Mouse (Mus musculus) left cerebral cortex, postnatal 14 days (tissue): ENCODE data around the gene Ociad2. TPM values are rescaled to one million over a fixed set of nuclear protein-coding genes. Genes with fewer than 3 reads are reported as not detected.

ENCODE experiments used
- DNase-seq, 2 experiments: peaks; one replicate each; pipeline ENCODE4 v3.0.0; 2021 to 2022; ENCODE audit warnings: low spot score in 2 of 2, mixed read lengths in 1 of 2
- intact Hi-C: fragments of 180-260 bp; cut with DNase I; formaldehyde crosslinking; loops from one replicate; pipeline ENCODE4 v1.15.1; 2025
- total RNA-seq, 2 experiments: library from RNA; stranded (reverse); gene quantifications; 2 replicates each; pipeline ENCODE4 v1.2.3; 2021

The Ociad2 gene
- total RNA-seq, 2 experiments from 2014 or later, result 88.3 to 110 TPM

DNA sequence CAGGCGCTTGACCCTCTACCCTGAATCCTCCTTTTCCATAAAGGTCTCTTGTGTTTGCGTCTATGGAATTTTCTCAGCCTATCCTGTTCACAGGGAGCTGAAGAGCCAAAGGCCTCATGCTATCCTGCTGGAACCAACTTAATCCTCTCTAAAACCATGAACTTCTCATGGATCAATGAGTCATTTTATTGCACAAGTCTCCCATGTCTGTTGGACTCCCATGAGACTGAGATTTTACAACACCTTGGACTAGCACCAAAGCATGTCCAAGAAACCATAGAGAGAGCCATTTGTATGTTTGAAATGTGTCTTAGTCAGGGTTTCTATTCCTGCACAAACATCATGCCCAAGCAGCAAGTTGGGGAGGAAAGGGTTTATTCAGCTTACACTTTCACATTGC is 26.2 kb downstream of the Ociad2 start:
- intact Hi-C loops, result no loop called here
- no peak for DNase-seq

DNA sequence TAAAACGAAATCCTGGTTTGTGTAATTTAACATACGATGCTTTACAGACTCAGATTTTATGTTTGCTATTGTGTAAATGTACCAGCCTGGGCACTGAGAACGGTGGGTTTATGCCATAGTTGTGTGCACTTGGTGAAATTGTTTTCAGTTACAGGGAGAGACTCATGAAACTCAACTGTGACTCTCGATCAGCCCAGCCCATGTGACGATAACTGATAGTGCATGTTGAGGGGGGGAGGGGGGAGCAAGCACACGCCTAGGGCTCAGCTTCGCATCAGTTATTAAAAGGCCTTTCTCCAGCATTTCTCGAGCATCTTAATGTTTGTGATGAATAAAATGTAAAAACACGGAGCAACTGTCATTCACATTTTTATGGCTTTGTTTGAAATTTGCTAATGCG is 27.2 kb downstream of the Ociad2 start:
- DNase-seq, result no peak
- intact Hi-C loops, result no loop called here

DNA sequence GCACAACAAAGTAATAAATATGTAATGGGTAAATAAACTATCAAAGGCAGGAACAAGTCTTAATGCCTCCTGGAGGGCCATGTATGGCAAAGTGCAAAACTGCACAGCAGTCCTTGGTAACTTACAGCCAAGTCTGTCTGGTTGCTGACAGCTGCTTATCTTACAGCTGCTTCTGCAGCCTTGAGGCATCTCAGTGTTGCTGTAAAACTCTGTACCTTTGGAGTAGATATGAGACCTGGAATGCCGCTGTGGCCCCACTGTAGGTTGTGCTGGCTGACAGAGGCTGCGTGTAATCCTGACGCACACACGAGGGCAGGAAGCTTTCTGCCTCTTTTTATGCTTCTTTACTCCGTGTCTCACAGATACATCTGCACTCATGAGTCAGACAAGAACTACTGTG is 29.4 kb downstream of the Ociad2 start:
- intact Hi-C loops, result no loop called here

DNA sequence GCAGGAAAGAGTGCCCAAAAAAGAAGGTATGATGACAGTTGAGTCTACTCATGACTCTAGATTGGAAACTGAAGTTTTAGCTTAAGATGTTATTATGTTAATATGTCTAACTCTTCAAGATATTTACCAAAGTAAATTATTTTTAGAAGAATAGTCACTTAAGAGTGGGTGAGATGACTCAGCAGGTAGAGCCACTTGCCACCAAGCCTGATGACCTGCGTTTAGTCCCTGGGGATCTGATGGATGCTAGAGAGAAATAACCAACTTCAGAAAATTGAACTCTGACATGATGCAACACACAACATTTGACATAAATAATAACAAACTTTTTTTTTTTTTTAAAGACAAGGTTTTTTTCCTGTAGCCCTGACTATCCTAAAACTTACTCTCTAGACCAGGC is 30.4 kb downstream of the Ociad2 start:
- no peak for DNase-seq
- intact Hi-C loops, result no loop called here

More for the DNA sequence above, 29.4 kb downstream of the Ociad2 start:
- no peak for DNase-seq

DNA sequence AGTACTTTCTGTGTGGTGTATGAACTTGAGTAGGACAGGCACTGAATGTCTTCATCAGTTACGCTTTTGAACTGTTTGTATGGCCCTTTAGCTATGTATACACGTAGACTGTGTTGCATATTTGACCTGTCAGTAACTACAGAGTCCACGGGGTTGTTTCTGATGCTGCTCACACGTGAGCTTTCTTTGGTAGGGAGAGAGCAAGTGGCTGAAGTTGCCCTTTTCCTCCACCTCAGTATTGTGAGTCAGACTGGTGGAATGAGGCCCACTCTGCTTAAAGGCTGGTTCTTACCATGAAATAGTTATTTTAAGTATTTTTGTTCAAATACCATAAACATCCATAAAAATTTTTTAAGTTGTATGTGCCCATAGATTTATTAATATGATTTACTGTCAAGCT is 31.3 kb downstream of the Ociad2 start:
- no peak for DNase-seq
- intact Hi-C loops, result no loop called here

DNA sequence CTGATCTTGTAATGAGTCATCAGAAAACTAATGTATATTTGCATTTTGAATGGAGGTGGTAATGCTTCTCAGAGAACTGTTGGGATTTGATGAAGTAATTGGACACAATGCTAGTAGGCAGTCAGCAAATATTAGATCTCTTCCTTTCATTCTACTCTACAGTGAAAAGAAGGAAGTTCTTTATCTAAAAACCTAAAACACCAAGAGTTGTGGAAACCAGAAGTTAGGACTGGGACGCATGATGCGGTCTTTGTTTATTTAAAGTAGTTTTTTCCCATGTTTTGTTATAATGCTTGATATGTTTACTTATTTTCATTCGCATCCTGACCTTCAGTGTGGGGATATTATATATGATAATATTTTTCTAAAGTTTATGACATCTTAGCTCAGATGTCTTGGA is 33.5 kb downstream of the Ociad2 start:
- no peak for DNase-seq
- intact Hi-C loops, result no loop called here

DNA sequence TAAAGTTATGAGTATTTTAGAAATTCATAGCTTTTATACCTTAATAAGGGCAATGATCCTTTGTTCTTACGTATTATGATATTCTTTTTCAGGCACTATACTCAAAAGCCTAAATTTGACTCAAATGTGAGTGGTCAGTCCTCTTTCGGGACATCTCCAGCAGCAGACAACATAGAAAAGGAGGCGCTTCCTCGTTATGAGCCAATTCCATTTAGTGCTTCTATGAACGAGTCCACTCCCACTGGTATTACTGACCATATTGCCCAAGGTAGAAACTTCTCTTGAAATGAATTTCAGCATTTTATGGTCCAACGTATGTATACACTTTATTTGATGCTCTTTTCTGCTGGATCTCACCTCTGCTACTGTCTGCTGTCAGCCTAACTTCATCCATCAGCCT is 34.3 kb downstream of the Ociad2 start:
- intact Hi-C loops, result no loop called here
- DNase-seq, result no peak

DNA sequence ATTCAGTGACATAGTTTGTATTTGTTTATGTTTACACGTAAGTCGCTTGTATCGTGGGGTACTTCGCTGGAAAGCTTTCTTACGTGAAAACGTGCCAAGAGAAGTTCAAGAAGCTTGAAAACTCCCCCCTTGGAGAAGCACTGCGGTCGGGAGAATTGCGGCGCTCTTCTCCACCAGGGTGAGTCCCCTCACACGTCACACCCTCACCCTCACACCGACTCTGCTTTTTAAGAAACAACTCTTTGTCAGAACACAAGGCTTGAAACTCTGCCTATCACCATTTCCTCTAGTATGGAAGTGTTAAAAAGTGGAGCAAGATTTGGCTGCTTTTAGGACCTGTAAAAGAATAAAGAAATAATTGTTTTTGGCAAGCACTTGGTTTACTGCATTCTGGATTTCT is 36.3 kb downstream of the Ociad2 start:
- no peak for DNase-seq
- intact Hi-C loops, result no loop called here

DNA sequence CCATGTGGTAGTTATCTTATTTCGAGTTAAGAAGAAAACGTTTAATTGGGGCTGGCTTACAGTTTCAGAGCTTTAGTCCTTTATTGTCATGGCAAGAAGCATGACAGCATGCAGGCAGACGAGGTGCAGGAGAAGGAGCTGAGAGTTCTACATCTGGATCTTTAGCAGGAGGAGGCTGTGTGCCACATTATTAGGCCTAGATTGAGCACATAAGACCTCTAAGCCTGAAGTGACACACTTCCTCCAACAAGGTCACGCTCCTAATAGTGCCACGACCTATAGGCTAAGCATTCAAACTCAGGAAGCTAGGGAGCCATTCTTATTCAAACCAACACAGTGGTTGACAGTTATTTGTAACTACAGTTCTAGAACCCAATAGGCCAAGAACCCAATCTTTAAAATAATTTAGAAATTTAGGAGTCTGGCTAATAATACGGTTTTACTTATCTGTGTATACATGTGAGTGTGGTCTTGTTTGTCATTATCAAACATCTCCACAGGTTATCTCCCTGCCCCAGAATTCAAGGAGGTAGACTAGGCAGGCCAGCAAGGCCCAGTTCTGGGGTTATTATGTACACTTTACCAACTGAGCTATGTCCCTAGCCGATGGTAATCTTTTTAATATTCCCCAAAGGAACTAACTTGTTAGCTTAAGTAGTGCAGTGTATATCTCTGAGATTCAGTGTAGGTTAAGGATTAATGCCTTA is 39.1 kb downstream of the Ociad2 start:
- no peak for DNase-seq
- intact Hi-C loops, result no loop called here

DNA sequence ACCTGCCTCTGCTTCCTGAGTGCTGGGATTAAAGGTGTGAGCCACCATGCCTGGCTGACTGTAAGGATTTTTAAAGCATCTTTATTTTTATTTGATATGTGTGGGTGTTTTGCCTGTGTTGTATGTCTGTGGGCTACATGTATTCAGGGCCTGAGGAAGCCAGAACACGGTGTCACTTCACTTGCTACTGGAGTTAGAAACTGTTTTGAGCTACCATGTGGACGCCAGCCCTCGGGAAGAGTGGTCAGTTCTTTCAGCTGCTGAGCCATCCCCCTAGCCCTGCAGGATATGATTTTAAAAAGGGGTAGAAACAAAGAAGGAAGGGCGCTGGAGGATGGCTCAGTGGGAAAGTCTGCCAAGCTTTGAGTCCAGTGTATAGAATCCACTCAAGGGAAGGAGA is 44.9 kb downstream of the Ociad2 start:
- intact Hi-C loops, result no loop called here
- DNase-seq, result no peak

DNA sequence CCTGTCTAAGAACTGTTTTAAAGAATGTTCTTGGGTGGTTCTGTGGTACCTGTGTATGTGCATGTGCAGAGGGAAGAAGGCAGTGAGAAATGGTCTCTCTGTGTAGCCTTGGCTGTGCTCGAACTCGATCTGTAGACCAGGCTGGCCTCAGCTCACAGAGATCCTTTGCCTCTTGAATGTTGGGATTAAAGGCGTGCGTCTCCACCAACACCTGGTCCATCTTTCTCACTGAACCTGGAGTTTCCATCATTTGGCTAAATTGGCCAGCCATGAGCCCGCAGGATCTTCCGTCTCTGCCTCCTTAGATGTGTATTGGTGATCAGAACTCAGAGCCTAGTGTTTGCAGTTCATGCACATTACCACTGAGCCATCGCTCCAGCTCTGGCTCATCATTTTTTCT is 45.8 kb downstream of the Ociad2 start:
- no peak for DNase-seq
- intact Hi-C loops, result no loop called here

DNA sequence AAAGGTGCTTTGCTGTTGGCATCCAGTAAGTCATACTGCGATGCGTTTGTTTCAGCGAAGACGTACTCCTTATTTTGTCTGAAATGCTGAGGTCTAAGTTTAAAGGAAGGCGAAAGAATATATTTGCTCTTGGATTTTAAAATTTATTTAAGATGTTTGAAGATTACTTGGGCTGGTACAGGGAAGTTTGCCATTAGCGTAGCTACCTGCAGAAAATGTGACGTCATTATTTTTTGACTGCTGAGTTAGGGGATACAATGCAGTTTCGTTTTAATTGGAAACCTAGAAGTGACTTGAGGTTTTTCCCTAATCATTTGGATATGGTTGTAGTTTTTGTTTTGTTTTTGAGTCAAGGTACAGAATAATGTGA is 47.4 kb downstream of the Ociad2 start:
- DNase-seq, result no peak
- intact Hi-C loops, result loop anchor here (5.0 kb wide), 2 partner anchors 36 to 161 kb away; partner anchors contain the start of gene Fryl

DNA sequence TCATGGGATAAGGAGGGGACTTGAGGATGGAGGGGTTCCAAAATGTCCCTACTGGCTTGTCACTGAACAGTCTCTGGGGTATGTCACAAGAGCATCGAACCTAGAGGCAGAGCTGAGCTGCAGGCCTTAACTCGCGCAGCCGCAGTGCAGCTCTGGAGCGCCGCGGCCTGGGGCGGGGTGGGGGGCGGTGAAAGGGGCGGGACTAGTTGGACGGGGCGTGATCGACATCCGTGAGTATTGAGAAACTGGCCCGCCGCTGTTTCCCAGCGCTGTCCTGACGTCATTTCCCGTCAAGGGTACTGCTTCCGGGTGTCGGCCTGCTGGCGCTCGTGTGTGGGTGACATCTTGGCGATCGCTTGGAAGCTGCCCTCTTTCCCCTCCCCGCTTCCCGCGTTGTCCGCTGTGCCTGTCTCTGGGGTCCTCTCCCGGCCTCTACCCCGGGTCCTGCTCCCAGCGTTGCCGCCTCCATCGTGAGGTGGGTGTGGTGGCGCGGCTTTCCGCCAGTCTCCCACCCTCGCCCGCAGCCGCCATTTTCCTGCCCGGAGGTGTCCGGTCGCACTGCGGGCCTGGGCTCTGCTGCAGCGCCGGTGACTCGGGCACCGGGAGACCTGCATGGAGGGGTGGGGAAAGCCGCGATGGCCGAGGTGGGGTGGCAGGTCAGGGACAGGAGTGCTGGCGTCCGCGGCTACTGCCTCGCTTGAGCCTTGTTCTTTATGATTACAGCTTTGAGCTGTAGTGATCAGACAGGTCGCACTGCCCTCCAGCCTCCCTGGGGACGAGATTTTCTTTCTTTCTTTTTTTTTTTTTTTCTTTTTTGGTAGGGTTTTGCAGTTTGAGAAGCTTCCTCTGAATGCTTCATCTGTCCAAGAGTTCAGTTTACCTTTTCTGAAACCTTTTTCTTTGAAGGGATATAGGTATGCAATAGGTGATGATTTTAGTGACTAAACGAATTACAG is 48.0 kb downstream of the Ociad2 start, which contains the start of gene Ociad1:
Ociad1 (plus strand) TSS at position 283 of the 956 bp plus-strand sequence.
- intact Hi-C loops, result loop anchor here (5.0 kb wide), 2 partner anchors 35 to 160 kb away; partner anchors contain the start of gene Fryl
- peak; percentile 96 to 97 for DNase-seq

DNA sequence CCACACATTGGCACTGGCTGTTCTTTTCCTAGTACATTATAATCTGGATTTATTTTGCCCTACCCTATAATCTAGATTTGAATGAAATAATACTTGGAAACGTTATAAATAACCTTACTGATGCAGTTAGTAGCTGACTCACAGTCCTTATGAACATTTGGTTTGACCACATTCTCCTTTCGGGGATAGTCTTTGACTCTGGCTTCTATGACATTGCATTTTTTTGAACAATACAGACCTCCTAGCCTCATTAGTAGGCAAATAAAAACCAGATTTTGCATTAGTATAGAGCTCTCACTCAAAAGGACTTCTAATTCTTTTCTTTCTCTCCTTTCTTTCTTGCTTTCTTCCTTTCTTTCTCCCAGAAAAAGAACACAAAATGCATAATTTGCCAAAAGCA is 50.9 kb downstream of the Ociad2 start:
- intact Hi-C loops, result loop anchor here (5.0 kb wide), 2 partner anchors 33 to 158 kb away; partner anchors contain the start of gene Fryl
- DNase-seq, result no peak

DNA sequence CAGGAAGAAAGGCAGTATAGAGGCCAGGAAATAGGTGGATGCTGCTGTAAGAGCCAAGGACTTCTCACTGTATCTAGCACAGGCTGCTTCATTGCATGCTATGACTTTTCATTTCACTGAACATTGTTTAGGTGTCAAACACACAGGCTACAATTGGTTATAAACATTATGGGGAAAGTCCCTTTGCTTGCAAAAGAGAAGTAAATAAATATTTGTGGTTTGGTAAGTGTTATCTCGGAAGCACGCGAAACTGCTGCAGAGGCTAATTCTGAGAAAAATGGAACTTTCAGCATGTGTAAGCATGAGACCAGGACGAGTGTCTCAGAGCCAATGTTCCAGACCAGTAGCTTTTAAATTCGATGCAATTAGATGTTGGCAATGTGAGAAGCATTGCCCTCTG is 54.2 kb downstream of the Ociad2 start:
- DNase-seq, result no peak
- intact Hi-C loops, result no loop called here

DNA sequence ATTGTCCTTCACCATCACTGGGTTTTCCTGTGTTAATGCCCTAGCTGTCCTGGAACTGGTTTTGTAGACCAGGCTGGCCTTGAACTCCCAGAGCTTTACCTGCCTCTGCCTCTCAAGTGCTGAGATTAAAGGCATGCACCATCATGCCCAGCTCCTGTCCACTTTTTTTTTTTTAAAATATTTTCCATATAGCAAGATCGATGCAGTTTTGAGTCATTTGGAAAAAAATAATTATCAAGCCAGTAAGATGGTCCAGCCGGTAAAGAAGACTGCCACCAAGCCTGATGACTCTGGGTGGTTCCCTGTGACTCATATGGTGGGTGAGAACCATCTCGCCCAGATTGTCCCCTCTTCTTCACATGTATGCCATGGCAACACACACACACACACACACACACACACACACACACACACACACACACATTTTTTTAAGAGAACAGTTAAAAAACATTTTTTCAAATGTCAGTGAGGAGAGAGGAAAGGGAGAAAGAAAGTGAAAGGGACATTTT is 55.3 kb downstream of the Ociad2 start:
- intact Hi-C loops, result no loop called here
- DNase-seq, result no peak

DNA sequence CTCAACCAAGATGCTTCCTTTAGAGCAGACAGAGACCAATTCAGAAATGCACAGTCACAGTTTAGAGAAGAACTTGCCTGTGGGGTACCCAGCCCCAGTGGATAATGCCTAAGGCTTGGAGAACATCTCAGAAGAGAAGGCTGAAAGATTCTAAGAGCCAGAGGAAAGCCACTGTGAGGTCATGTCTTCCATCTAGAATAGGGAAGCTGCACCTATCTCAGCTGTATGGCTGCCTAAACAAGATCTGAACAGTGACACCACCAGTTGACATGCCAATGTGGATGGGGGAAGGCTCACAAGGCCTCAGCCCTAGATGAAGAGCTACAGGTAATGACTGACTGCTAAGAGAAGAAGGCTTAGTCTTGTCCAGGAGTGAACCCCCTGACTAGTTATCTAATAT is 56.8 kb downstream of the Ociad2 start:
- no peak for DNase-seq
- intact Hi-C loops, result no loop called here

DNA sequence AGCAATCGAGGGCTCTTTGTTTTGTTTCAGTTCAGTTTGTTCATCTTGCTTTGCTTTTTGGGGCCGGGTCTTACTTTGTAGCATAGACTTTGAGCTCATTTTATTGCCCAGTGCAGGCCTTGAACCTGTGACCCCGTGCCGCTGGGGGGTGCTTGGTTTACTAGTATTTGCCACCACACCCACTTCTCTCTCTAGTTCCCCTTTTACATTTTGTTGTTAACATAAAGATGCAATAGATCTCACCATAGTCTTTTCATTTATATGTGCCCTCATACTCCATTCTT is 60.3 kb downstream of the Ociad2 start:
- intact Hi-C loops, result no loop called here
- no peak for DNase-seq

DNA sequence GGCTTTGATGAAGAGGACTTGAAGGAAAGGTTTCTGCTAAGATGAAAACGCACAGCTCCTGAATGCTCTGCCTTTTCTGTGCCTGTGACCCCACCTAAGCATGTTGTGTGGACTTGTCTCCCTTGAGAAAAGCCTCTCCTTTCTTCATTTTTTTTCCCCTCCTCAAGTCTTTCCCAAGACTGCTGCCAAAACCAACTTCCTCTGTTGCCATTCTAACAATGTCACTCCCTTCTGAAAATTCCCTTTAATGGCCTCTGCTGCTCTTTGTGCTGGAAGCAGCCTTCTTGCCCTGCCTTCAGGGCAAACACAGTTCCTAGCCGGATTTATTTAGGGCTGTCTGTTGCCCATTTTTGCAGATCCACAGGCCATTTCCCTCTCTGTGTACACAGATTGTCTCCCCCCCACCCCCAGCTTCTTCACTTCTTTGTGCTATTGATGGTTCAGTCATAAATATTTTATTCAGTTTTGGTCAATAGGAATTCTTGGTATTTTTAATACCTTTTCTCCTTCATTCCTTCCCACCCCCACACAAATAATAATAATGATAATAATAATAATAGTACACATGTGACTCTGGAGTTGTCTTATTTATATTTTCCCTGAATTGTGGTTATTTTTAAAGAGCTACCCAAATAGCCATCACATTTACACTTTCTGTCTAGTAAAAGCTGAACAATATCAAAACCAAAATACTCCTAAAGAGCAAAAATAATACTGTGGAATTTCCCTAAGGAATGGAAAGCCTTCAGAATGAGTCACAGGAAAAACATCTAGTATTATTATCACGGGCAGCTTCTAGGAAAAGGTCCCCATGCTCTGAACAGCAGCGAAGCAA is 60.9 kb downstream of the Ociad2 start:
- DNase-seq, result no peak
- intact Hi-C loops, result no loop called here

DNA sequence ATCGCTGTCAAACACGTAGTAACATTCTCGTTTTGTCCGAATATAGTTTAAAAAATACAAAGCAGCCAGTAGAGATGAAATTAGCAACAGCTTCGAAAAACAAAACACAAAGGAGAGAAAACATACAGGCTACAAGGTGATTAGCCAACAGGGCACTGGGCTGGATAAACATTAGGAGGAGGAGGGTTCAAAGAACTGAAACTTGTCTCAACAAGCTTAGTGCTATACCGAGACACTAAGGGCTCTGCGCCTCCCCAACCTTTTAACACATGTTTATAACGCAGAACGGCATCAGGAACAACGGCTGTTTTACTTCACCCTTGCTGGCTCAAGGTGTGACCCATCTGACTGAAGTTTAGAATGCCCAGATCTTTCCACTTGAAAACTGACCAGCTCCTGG is 61.6 kb downstream of the Ociad2 start:
- no peak for DNase-seq
- intact Hi-C loops, result no loop called here
